Mouse (Mus musculus) duodenum, adult 2 months (tissue): Measurements from ENCODE around the gene Mb21d2. TPM values are rescaled to one million over a fixed set of nuclear protein-coding genes. Genes with fewer than 3 reads are reported as not detected.

Experiments
- polyA plus RNA-seq: library from polyadenylated mRNA; depleted of rRNA; stranded (reverse); fragments of >200 nt; gene quantifications from 2 replicates; pipeline ENCODE4 v1.2.3, GENCODE M21; 2012; ENCODE audit warnings: low replicate concordance; rRNA removed

Gene Mb21d2
- 8.5 and 14.7 TPM in 2 replicates for polyA plus RNA-seq

GRCm38 (mm10) chr16:28928815-28929685, at the start of gene Mb21d2:
Mb21d2 (minus strand) TSS chr16:28929673.

Other genes with a start within 250 kb of the Mb21d2 start
- gene Fgf12, start 176.6 kb downstream of the Mb21d2 start, polyA plus RNA-seq: 0.06 TPM in 1 of 2 replicates, not detected in the other